Mouse (Mus musculus): ENCODE data around the gene Anxa9. TPM values are rescaled to one million over a fixed set of nuclear protein-coding genes. Genes with fewer than 3 reads are reported as not detected.

Anxa9 gene
- total RNA-seq, 2 experiments from 2014 or later, result 1.5 TPM

- DNase-seq (ENCODE audit: low spot score in 2 of 2), result no peak
- H3K4me3 ChIP-seq, result no peak overlapping the region
- no peak for TF ChIP-seq CTCF (conservative IDR thresholded peaks at IDR 0.05)
- no peak overlapping the region for H3K27ac ChIP-seq
These were observed 20.5 kb downstream of the Anxa9 start for GRCm38 (mm10) chr3:95286510-95286909.

GRCm38 (mm10) chr3:95286011-95286410, 21.0 kb downstream of the Anxa9 start:
- TF ChIP-seq CTCF (conservative IDR thresholded peaks at IDR 0.05), result no peak
- H3K4me3 ChIP-seq, result no peak overlapping the region
- no peak overlapping the region; the same call in 1 of the 2 replicates for H3K27ac ChIP-seq
- no peak for DNase-seq (ENCODE audit: low spot score in 2 of 2)

DNA sequence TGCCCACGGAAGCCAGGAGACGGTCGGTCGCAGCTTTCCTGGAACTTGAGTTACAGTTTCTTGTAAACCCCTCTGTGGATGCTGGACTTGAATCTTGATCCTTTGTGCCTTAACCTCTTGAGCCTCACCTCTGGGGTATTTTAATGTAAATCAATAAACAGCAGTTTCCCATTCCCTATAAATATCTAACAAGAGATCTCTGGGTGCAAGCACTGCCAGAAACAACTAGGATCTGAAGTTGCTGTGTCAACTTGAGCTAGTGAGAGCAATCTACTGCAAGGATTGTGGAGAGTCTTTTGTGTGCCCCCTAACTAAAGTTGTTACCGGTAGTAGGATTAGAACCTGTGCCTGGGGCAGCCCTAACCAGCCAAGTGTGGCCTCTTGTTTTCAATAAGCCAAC, 21.6 kb downstream of the Anxa9 start:
- no peak for DNase-seq (ENCODE audit: low spot score in 2 of 2)
- TF ChIP-seq CTCF (conservative IDR thresholded peaks at IDR 0.05), result no peak
- peak overlapping the region; percentile 75; the same call in 1 of the 2 replicates for H3K4me3 ChIP-seq
- H3K27ac ChIP-seq, result no peak overlapping the region; the same call in 1 of the 2 replicates

GRCm38 (mm10) chr3:95284501-95285281, 22.3 kb downstream of the Anxa9 start:
- TF ChIP-seq CTCF (conservative IDR thresholded peaks at IDR 0.05), result no peak
- no peak for DNase-seq (ENCODE audit: low spot score in 2 of 2)
- H3K27ac ChIP-seq, result peak overlapping the region; percentile 96
- H3K4me3 ChIP-seq, result peak overlapping the region; percentile 75

DNA sequence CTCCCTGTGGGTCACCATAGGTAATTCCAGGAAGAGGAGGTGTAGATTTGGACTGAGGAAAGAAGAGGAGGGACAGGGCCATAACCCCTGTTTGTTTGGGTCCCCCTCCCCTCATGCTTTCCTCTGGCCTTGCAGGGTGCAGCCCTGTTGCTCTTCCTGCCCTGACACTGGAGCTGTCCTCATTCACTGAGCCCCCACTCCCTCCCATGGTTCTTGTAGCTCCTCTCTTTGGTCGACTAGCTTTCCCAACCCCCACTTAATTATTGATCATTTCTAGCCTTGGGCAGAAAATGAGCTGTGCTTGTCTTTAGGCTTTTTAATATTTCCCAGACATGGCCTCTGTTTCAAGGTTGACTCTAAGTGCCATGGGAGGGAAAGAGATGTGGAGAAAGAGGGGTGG, 22.9 kb downstream of the Anxa9 start:
- H3K27ac ChIP-seq, result peak overlapping the region; percentile 96
- no peak for TF ChIP-seq CTCF (conservative IDR thresholded peaks at IDR 0.05)
- DNase-seq (ENCODE audit: low spot score in 2 of 2), result no peak
- peak overlapping the region; percentile 75 for H3K4me3 ChIP-seq

GRCm38 (mm10) chr3:95283589-95283941, 23.4 kb downstream of the Anxa9 start:
- no peak for DNase-seq (ENCODE audit: low spot score in 2 of 2)
- Histone ChIP-seq H3K4me3 (peak overlapping the region; percentile 75), H3K27ac (peak overlapping the region; percentile 96)
- no peak for TF ChIP-seq CTCF (conservative IDR thresholded peaks at IDR 0.05)

DNA sequence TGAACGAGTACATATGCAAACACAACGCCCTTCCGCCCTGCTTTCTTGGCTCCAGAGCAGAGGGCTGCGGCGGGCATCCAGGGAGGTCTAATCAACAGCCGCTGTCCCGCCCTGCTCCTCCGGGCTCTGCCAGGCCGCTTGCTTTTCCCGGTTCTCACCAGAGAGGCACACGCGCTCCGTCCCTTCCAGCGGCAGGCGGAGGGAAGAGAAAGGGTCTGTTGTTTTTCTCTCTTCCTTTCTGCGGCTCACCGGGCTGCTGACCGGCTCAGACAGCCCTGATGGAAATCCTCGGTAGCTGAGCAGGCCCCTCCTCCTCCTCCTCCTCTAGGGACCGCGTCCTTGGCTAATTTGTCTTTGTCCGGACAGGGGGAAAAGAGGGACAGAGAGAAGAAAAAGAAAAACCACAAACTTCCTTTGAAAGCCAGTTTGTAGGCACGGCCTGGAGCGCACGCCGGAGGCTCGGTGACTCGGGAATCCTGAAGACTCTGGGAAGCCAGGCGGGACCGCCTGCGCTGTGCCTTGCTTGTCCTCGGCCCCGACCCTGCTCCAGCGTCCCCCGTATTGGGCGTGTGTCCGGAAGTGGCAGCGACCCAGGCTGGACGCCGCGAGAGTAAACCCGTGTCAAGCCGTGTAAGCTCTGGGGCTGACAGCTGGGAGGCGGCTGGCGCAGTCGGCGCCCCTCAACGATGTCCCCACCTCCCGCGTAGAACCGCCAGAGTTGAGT, 23.9 kb downstream of the Anxa9 start:
- TF ChIP-seq CTCF (conservative IDR thresholded peaks at IDR 0.05), result peak; percentile 59
- peak overlapping the region; percentile 75 for H3K4me3 ChIP-seq
- peak overlapping the region; percentile 96 for H3K27ac ChIP-seq
- peak; percentile 74 to 77 for DNase-seq (ENCODE audit: low spot score in 2 of 2)

DNA sequence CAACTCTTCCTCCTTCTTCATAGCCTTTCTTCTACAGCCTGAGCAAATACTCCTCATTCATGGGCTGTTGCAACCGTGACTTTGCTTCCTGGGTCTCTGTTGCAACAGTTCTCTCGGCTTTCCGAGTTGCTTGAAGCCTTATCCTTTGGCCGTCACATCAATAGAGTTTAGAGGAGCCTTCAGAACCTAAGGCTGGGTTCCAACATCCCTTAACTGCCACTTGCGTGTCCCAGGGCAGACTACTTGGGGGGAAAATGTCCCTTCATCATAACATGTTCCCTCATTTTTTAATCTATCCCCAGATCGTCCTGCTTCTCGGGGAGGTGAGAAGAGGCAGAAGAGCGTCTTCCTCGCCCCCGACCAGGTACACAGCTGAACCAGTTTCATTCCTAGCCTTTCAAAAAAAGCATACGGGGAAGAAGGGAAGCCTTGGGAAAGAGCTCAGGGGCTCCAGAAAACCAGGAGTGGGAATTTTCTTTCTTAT, 24.6 kb downstream of the Anxa9 start:
- no peak for TF ChIP-seq CTCF (conservative IDR thresholded peaks at IDR 0.05)
- no peak for DNase-seq (ENCODE audit: low spot score in 2 of 2)
- Histone ChIP-seq H3K4me3 (peak overlapping the region; percentile 75), H3K27ac (peak overlapping the region; percentile 96)

GRCm38 (mm10) chr3:95281216-95282126, 25.5 kb downstream of the Anxa9 start, which contains the start of the genes Mindy1 and Prune1:
Gene Mindy1 (plus strand): TSS chr3:95281345.
Gene Prune1 (minus strand): TSS chr3:95282076.
- Histone ChIP-seq H3K27ac (peak within 1 kb of the TSS; percentile 96), H3K4me3 (peak within 1 kb of the TSS; percentile 75)
- TF ChIP-seq CTCF (conservative IDR thresholded peaks at IDR 0.05), result peak; percentile 66
- DNase-seq (ENCODE audit: low spot score in 2 of 2), result peak; percentile 98

- no peak; the same call in 1 of the 2 replicates for TF ChIP-seq CTCF (conservative IDR thresholded peaks at IDR 0.05)
- H3K4me3 ChIP-seq, result peak overlapping the region; percentile 75
- H3K27ac ChIP-seq, result peak overlapping the region; percentile 96
- DNase-seq (ENCODE audit: low spot score in 2 of 2), result no peak
These were observed 26.2 kb downstream of the Anxa9 start for GRCm38 (mm10) chr3:95280747-95281146.

GRCm38 (mm10) chr3:95277149-95277551, 29.8 kb downstream of the Anxa9 start:
- no peak for TF ChIP-seq CTCF (conservative IDR thresholded peaks at IDR 0.05)
- no peak overlapping the region for H3K4me3 ChIP-seq
- no peak overlapping the region for H3K27ac ChIP-seq
- DNase-seq (ENCODE audit: low spot score in 2 of 2), result no peak

DNA sequence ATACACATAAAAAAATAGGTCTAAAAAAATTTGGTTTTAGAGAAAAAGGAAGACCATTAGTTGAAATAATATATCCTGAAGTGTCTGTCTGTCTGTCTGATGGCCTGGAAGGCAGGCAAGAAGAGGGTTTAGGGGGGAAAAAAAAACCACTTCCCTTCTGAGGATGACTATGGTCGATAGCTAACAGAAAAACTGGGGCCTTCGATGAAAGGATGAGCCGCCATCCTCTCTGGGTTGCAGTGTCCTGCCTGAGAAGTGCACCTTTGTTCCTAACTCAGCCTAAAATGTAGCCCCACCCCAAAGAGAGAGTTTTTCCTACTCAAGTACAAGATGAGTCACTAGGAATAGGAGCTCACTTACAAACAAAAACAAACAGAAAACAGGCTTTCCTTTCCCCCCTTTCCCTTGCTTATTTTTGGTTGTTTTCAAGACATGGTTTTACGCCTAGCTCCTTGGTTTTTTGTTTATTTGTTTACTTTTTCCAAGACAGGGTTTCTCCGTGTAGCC, 30.5 kb downstream of the Anxa9 start:
- no peak overlapping the region for H3K4me3 ChIP-seq
- no peak for TF ChIP-seq CTCF (conservative IDR thresholded peaks at IDR 0.05)
- no peak for DNase-seq (ENCODE audit: low spot score in 2 of 2)
- H3K27ac ChIP-seq, result no peak overlapping the region

Data from layer of hippocampus, adult 2 months (tissue).